In the genomic region with DNA sequence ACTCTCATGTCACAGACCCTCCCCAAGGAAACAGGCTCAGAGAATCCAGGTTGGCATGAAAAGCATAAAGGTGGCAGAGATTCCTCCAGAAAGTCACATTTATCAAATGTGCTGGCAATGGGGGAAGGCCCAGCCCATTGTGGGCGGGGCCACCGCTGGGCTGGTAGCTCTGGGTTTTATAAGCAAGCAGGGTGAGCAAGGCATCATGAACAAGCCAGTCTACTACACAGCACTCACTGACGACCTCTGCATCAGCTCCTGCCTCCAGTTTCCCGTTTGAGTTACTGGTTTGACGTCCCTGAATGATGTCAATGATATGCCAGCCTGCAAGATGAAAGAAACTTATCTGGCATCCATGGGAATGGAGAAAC, we compare ENCODE assay signal across 7 mouse cellular contexts. TPM values are rescaled to one million over a fixed set of nuclear protein-coding genes. Genes with fewer than 3 reads are reported as not detected.
DNase-seq lines count a peak whose midpoint lies in the region; ATAC-seq and TF ChIP-seq lines count a peak whose summit lies in the region.

No protein-coding gene starts in this region.

- H3K36me3 ChIP-seq in lung, postnatal 0 days (ENCODE audit: insufficient read depth, low read length), result no peaks in the 10 kb centered on the region
- no peaks in the 10 kb centered on the region for H3K36me3 ChIP-seq in splenic B cell, adult 2 months (ENCODE audit: control insufficient read depth, insufficient read depth, low read length, poor library complexity, severe bottlenecking)
- H3K36me3 ChIP-seq in forebrain, embryonic 14.5 days (ENCODE audit: control insufficient read depth, insufficient read depth, low read length), result no peaks in the 10 kb centered on the region

- no peak overlapping the region; the same call in 1 of the 2 replicates for H3K27ac ChIP-seq in lung, postnatal 0 days (ENCODE audit: low read length)
- H3K27ac ChIP-seq in forebrain, embryonic 14.5 days (ENCODE audit: low read depth, low read length), result no peak overlapping the region

- TF ChIP-seq POLR2A in lung, adult 2 months (IDR thresholded peaks at IDR 0.05; ENCODE audit: borderline replicate concordance, extremely low read depth, low read depth, low read length), result no peak

- H3K4me2 ChIP-seq in lung, postnatal 0 days (replicated peaks; ENCODE audit: low read depth, low read length), result no peak overlapping the region
- no peak overlapping the region for H3K4me2 ChIP-seq in forebrain, embryonic 14.5 days (ENCODE audit: low read length)

- no peak overlapping the region for H3K9ac ChIP-seq in lung, postnatal 0 days (replicated peaks; ENCODE audit: low read depth)
- H3K9ac ChIP-seq in forebrain, embryonic 14.5 days (ENCODE audit: low read length), result no peak overlapping the region

- no peaks in the 10 kb centered on the region for H3K27me3 ChIP-seq in lung, postnatal 0 days (replicated peaks; ENCODE audit: insufficient read depth, low read length)
- no peaks in the 10 kb centered on the region for H3K27me3 ChIP-seq in splenic B cell, adult 2 months (ENCODE audit: control insufficient read depth, insufficient read depth, low read length, poor library complexity, severe bottlenecking)
- H3K27me3 ChIP-seq in forebrain, embryonic 14.5 days (replicated peaks; ENCODE audit: control insufficient read depth, insufficient read depth, low read length), result no peaks in the 10 kb centered on the region

- no peaks in the 10 kb centered on the region for H3K4me1 ChIP-seq in lung, postnatal 0 days (ENCODE audit: insufficient read depth, low read depth, low read length)
- peaks cover 9% of the 10 kb centered on the region for H3K4me1 ChIP-seq in lung, adult 2 months (ENCODE audit: control insufficient read depth, insufficient read depth, low read length)
- no peaks in the 10 kb centered on the region for H3K4me1 ChIP-seq in forebrain, embryonic 14.5 days (ENCODE audit: control insufficient read depth, insufficient read depth, low read length)

- intact Hi-C loops in left cerebral cortex, postnatal 10 days (cut with DNase I), result no loop called here

- TF ChIP-seq EP300 in lung, postnatal 0 days (IDR thresholded peaks at IDR 0.05), result no peak

- WGBS in lung, postnatal 0 days, result 24% methylated on average over 5 of the region's 5 CpGs
- 35% methylated on average over 5 of the region's 5 CpGs for WGBS in lung, adult 2 months
- WGBS in forebrain, embryonic 14.5 days, result 38% methylated on average over 5 of the region's 5 CpGs

- no peaks in the 10 kb centered on the region for H3K9me3 ChIP-seq in lung, postnatal 0 days (ENCODE audit: low read length)
- H3K9me3 ChIP-seq in forebrain, embryonic 14.5 days (replicated peaks; ENCODE audit: control insufficient read depth, low read length), result no peaks in the 10 kb centered on the region

- ATAC-seq in lung, postnatal 0 days, result peak; percentile 44; the same call in 1 of the 2 replicates
- peak; percentile 47 for ATAC-seq in activated CD4-positive, CD25-positive, alpha-beta regulatory T cell, adult 4 months
- no peak for ATAC-seq in forebrain, embryonic 14.5 days

- H3K4me3 ChIP-seq in lung, postnatal 0 days (ENCODE audit: low read depth, low read length), result no peak overlapping the region
- H3K4me3 ChIP-seq in lung, adult 2 months (replicated peaks; ENCODE audit: extremely low read depth, low read depth, low read length), result no peak overlapping the region
- H3K4me3 ChIP-seq in forebrain, embryonic 14.5 days (ENCODE audit: low read depth, low read length), result no peak overlapping the region

- no peak for DNase-seq in lung, postnatal 0 days (ENCODE audit: low spot score)
- DNase-seq in lung, adult 2 months, result no peak
- DNase-seq in induced T-regulatory cell, adult 2 months (ENCODE audit: low read depth), result peak; percentile 82
- DNase-seq in splenic B cell, adult 2 months (ENCODE audit: low read depth, low spot score), result peak; percentile 29
- DNase-seq in left cerebral cortex, postnatal 10 days (ENCODE audit: extremely low spot score in 1 of 2, low spot score in 2 of 2), result no peak
- no peak for DNase-seq in forebrain, embryonic 14.5 days (ENCODE audit: low spot score)

- TF ChIP-seq CTCF in lung, postnatal 0 days (IDR thresholded peaks at IDR 0.05), result no peak
- TF ChIP-seq CTCF in lung, adult 2 months (IDR thresholded peaks at IDR 0.05; ENCODE audit: insufficient read depth, low read length), result no peak

RNA-seq across cellular contexts. Expression of a gene that starts 10.0 kb away (rescaled TPM):
- 46.7 and 51.7 TPM in 2 replicates for polyA plus RNA-seq in lung, postnatal 0 days (2015; fragmentation: Nextera tagmentation; extraction: Ambion mirVana)
- 61.4 and 85.2 TPM in 2 replicates for polyA plus RNA-seq in lung, adult 2 months (2012; rRNA removed)
- polyA plus RNA-seq in activated CD4-positive, CD25-positive, alpha-beta regulatory T cell, adult 4 months (2017; shearing (Covaris generic)), result 10 to 100 TPM; 21.2 to 24.9 TPM
- total RNA-seq in left cerebral cortex, postnatal 10 days (2021), result 10 to 100 TPM; 47.5 to 48.6 TPM
- 11.0 and 14.9 TPM in 2 replicates for polyA plus RNA-seq in forebrain, embryonic 14.5 days (2014; fragmentation: Nextera tagmentation; extraction: Ambion mirVana)

RNA-seq across cellular contexts. Expression of a gene that starts 36.2 kb away (rescaled TPM):
- polyA plus RNA-seq in lung, postnatal 0 days (2015; fragmentation: Nextera tagmentation; extraction: Ambion mirVana), result 13.8 and 13.9 TPM in 2 replicates
- 9.0 and 12.6 TPM in 2 replicates for polyA plus RNA-seq in lung, adult 2 months (2012; rRNA removed)
- polyA plus RNA-seq in activated CD4-positive, CD25-positive, alpha-beta regulatory T cell, adult 4 months (2017; shearing (Covaris generic)), result 1 to 10 TPM; 8.4 to 9.8 TPM
- 10 to 100 TPM; 57.7 to 61.2 TPM for total RNA-seq in left cerebral cortex, postnatal 10 days (2021)
- polyA plus RNA-seq in forebrain, embryonic 14.5 days (2014; fragmentation: Nextera tagmentation; extraction: Ambion mirVana), result 35.5 and 45.3 TPM in 2 replicates

RNA-seq across cellular contexts. Expression of a gene that starts 52.2 kb away (rescaled TPM):
- 33.8 and 34.6 TPM in 2 replicates for polyA plus RNA-seq in lung, postnatal 0 days (2015; fragmentation: Nextera tagmentation; extraction: Ambion mirVana)
- polyA plus RNA-seq in lung, adult 2 months (2012; rRNA removed), result 21.8 and 25.1 TPM in 2 replicates
- 1 to 10 TPM; 1.1 to 2.5 TPM for polyA plus RNA-seq in activated CD4-positive, CD25-positive, alpha-beta regulatory T cell, adult 4 months (2017; shearing (Covaris generic))
- not detected for total RNA-seq in left cerebral cortex, postnatal 10 days (2021)
- polyA plus RNA-seq in forebrain, embryonic 14.5 days (2014; fragmentation: Nextera tagmentation; extraction: Ambion mirVana), result 0.89 and 2.2 TPM in 2 replicates

Comparison
In these comparisons a context has a peak if more than half of its experiments do, and no peak if none do; other contexts are left out.
1. DNase-seq: peak in induced T-regulatory cell, adult 2 months (single experiment) and splenic B cell, adult 2 months (single experiment); none in lung, postnatal 0 days (single experiment), lung, adult 2 months (single experiment), left cerebral cortex, postnatal 10 days (0 of 2) and forebrain, embryonic 14.5 days (single experiment).